Mouse (Mus musculus) gastrocnemius, postnatal 10 days (tissue): ENCODE data around the gene Mef2b. TPM values are rescaled to one million over a fixed set of nuclear protein-coding genes. Genes with fewer than 3 reads are reported as not detected.

ENCODE experiments used
- DNase-seq: peaks from one replicate; pipeline ENCODE4 v3.0.0; 2021; ENCODE audit warnings: mixed read lengths
- long read RNA-seq, 2 experiments: library from polyadenylated mRNA; stranded (forward); transcript quantifications; one replicate each; pipeline ENCODE4 v2.0.0; 2021
- total RNA-seq, 2 experiments: library from RNA; stranded (reverse); gene quantifications; 2 replicates each; pipeline ENCODE4 v1.2.3; 2021

Gene Mef2b
- total RNA-seq, result under 1 TPM; 0.35 to 0.45 TPM
- long read RNA-seq, experiment 1, partial matches to known transcripts, result 0 of 2 reads
- long read RNA-seq, experiment 1, other reads (novel, unspliced or antisense), result 2 of 2 reads
- long read RNA-seq, experiment 2, partial matches to known transcripts, result 0 of 3 reads
- long read RNA-seq, experiment 2, other reads (novel, unspliced or antisense), result 3 of 3 reads

DNA sequence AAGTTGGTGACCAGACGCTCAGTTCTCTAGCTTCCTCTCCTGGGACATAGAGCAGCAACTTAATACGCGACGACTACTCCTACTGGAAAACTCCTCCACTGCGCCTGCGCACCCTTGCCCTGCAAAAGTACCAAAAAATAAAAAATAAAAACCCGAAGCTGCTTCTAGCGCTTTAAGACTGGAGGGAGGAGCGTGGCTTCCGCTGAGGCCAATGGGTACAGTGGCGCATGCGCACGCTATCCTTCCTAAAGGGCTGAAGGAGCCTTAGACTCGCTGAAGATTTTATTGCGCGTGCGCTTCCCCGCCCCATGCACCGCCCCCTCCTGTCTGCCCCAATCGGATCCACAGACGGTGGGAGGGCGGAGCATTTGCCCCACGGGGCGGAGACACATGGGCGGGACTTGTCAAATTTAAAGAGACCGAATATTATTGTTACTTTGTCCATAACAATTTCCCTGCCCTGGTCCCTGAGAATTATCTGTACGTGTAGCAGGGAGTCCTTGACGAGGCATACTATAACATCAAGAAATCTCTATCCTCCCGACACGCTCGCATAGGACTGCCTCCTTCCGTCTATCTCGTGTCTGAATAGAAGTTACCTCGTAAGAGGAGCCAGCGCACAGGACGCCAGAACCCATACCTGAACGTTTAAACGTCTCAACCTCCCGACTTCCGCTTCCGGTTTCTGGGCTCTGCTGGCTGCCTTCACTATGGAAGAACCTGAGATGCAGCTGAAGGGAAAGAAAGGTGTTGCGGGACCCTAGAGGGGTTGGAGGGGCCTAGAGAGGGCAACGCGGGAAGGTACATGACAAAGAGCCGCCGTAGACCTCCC, at the start of gene Mef2b, which contains the start of the genes Rfxank and Borcs8:
TSS of gene Mef2b (plus strand) at position 686 of the 832 bp plus-strand sequence.
TSS of gene Rfxank (minus strand) at position 129 of the 832 bp plus-strand sequence.
TSS of gene Borcs8 (plus strand) at position 474 of the 832 bp plus-strand sequence.
- peak; percentile 98 for DNase-seq

DNA sequence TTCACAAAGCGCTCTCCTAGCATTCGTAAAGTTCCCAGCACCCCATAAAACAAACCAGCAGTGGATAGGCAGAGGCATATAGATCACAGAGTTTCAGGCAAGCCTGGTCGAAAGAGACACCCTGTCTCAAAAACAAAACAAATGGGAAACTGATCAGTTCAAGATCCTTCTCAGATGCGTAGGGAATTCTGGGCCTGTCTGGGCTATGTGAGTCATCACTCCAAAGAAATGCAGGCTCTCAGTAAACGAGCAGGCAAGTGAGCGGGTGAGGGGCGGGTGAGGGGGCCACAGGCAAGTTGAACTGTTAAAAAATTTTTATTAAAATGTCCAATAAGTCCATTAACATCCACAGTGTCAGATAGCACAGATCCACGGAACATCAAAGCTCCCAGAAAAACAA, 46.7 kb upstream of the Mef2b start:
- no peak for DNase-seq

DNA sequence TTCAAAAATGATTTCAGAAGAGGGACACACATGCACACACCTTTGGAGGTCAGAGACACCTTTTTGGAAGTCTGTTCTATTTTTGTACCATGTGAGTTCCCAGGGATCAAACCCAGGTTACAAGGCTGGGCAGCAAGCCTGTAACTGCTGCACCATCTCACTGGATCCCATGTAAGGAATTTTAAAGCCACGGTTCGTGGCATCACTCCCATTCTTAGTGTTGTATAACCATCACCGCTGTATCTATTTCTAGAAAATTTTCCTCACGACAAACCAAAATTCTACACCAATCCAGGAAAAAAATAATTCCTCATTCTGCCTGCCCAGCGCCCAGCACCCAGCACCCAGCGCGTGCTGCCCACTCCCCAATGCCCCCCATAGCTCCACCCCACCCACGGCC, 40.2 kb upstream of the Mef2b start:
- no peak for DNase-seq

DNA sequence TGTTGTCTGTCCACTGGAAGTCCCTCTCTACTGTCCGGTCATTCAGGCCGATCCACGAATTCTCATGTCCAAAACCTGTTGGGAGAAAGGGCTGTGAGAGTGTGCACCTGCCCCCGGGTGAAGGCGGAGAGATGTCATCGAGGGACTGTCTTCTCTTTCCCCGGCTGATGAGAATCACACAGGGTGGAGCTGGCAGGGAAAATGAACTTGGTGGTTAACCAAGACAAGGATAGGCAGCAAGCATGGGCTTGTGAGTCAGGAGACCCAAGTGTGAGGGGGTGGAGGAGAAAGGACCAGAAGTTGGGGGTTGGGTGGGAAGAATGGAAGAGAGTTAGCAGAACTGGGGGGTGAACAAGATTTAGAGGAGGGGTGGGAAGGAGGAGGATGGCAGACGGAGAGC, 39.3 kb upstream of the Mef2b start:
- no peak for DNase-seq

DNA sequence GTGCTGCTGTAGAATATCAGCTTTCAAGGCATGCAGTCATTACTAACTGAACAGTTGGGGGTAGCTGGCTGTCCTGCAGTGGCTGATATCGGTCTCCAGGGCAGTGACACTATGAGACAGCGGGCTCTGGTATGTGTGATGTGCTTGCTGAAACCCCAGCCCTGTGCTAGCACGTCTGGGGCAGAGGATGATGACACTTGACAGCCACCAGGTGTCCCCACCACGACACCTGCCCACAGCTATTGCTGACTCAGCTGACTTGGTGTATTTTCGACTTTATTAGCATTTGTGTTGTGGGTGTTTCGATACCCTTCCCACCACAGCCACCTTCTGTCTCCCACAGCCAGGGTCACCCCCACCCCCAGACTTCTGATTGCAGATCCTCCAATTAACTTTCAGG, 35.0 kb upstream of the Mef2b start:
- peak; percentile 32 for DNase-seq

DNA sequence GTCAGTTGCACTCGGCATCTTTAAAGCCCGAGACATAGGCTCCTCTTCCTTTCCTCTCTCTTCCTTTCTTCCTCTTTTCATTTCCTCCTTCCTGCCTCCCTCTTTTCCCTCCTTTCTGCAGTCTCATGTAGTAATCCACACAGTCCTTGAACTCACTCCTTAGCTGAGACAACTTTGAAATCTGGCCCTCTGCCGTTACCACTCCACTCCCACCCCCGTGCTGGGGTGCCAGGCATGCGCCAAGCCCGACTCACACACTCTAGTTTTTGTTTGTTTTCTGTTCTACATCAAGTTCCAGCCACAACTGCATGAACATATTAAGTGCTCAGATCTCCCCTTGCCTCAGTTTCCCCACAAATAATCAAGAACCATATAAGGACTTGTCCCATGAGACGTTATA, 34.6 kb upstream of the Mef2b start:
- no peak for DNase-seq

DNA sequence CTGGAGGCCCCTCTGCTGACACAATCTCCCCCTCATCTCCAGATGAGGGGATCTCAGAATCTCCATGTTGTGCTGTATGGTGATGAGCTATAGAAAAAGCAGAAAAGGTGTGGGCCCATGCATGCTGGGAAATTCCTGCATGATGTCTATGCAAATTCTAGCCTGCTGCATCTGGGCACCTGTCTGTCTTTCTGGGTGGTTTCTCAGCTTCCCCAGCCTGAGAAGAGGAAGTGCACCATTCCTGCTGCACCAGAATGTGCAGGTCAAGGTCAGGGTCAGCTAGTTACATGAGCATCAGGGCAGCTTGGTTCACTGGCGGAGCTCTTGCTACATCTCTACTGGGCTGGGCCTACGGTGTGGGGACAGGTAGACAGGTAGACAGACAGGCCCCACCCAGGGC, 29.1 kb upstream of the Mef2b start:
- no peak for DNase-seq

DNA sequence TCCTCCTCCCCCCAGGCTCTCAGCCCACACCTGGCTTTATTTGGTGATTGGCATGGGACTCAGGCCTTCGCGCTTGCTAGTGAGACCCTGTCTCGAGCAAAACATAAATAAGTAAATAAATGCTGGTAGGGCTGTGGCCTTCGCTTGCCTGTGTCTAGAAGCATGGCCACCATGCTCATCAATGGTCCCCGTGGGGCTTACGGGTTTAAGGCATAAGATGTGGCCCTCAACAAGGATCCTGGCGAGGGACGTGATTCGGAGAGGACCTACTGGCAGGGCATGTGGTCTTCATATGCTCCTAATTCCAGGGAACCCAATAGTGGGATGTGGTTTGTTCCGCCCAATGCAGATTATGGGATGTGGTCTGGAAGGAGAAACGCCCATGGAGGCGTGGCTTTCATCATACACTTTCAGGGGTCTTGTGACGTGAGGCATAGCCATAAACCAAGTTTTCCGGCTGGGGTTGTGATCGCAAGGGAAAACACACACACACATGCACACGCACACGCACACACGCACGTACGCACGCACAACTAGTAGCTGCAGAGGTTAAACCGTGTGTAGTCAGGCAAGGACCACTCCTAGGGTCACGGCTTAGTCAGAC, 28.2 kb upstream of the Mef2b start:
- no peak for DNase-seq

DNA sequence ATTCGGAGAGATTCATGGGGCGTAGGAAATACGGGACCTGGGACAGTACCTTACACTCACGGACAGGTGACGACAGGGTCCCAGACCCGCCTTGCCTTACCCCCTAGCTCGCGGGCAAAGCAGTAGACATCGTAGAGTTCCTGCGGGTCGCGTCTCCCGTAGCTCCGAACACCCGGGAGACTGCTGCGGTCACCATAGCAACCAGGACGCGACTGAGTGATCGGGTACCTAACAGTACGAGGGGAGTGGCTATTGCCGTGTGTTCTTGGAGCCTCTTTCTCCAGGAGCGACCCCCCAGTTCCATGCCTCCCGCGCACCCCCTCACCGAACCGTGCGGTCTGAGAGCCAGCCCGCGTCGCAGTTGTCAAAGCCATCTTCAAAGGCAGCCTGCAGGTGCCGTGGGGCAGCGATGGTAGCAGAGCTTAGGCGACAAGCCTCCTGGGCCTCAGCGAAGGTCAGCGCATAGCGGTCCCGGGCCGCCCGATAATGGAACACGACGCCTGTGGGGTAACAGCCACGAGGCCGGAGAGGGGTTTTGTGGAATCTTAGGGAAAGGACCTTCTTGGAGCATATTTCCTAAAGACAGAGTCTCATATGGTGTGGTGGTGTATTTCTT, 27.0 kb upstream of the Mef2b start:
- no peak for DNase-seq

DNA sequence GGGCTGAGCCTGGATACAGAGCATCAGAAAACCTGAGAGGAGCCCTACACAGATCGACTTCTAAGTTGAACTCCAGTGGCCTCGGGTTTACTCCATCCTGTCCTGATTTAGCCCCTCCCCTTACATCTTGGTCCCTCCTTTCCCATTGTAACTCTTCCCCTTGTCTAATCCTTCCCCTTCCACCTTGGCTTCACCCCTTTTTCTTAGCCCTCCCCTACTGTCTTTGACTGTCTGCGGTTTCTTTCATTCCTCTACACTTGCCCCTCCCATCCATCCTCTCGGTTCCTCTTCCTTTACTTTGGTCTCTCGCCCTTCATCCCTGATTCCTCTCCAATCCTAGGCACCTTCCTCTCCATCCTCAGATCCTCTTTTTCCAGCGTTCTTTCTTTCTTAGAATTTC, 25.0 kb upstream of the Mef2b start:
- DNase-seq, result no peak

DNA sequence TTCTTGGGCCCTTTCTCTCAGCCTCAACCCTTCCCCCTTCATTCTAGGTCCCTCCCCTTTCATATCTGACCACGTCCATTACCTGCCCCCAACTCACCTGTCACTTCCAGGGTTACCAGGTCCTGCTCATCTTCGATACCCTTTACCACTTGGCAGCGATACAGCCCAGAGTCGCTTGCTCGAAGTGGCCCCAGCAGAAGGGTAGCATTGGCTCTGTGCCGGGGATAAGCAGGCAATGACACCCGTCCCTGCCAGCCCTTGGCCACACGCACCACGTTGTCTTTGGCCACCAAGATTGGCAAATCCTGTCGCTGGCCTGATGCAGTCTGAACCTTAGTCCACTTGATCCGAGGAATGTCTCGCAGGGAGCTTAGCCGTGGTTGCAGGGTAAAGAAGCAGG, 24.6 kb upstream of the Mef2b start:
- no peak for DNase-seq

DNA sequence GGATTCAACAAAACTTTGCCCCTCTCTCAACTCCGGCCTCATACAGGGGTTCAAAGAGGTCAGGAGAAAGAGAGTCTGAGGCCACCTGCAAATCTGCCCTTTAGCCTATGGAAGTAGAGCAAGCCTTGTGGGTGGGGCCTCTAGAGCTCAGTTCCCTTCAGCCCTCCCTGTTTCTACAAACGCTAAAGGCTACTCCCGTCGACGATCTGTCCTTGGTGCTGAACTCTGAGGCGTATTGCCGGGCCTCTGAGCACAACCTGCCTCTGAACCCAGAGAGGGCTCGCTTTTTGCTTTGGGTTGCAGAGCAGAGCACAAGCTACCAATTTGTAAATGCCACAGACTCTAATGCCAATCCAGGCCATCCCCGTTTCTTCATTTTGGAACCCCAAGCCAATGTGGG, 21.9 kb upstream of the Mef2b start:
- DNase-seq, result no peak

DNA sequence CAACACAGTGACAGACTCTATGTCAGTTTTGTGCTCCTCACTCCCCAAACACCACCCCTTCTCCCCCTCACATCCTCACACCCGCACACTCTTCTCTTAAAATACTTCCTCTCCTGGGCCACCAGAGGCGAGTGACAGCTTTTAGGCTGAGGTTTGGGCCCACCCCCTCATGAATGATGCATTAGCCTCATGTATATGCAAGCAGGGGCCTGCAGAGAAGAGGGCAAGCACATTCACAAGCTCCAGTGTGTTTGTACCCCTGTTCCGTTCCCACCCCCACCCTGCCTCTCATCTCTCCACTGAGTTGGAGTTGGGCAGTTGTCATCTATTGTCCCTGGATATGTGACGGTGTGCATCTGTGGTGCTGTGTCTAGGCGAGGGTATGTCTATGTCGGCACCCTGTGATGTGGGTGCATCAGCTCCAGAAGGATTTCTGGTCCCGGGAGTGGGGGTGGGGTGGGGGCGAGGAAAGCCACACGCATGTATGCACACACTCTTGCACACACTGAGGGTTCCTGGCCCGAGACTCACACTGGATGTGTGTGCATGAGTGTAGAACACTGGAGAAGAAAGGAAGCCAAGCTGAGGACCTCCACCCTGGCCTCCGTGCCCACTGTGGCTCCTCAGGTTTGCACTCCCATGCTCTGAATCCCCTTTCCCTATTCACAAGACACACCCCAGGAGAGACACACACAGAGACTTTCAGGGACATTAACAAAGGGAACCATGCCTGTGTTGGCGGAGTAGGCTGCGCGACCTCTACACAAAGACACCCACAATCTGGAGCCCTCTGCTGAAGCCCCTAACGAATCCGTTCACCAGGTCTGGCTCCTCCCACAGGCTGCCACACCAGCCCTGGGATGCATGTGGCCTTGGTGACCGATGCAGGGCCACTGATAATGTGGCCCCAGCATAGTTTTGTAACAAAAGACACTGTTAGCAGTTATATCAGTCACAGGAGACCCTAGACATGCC, 20.5 kb upstream of the Mef2b start:
- no peak for DNase-seq

DNA sequence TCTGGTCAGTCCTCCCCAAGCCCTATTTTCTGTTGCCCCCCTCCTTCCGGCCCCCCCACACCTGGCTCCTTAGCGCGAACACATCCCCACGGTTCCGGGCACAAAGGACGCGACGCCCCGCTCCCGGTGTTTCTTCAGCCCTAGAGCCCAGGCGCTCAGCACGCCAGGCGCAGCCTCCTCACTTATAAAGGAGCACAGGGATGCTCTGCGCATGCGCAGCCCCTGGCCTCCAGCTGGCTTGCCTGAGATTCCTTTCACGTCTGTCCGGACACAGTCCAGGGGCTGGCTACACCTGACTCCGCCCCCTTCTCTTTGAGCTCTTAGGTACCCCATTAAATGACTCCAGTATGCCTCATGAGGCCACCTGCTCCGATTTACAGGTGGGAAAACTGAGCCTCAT, 18.8 kb upstream of the Mef2b start, which contains the start of gene Ncan:
TSS of gene Ncan (minus strand) at position 207 of the 400 bp plus-strand sequence.
- peak; percentile 55 for DNase-seq

DNA sequence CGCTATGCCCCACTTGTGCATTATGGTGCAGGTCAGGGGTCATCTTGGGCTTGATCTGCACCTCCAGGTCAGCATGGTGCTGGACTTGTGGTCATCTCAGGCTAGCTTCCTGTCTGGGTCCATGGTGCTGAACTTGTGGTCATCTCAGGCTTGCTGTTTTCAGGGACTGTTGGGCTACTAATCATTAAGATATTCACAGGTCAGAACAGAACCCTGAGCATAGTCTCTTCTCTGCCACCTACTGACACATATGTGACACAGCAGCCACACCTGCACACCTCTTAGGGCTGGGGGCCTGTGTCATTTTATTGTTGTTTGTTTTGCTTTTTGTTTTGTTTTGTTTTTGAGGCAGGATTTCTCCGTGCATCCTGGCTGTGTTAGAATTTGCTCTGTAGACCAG, 16.6 kb upstream of the Mef2b start:
- DNase-seq, result no peak

DNA sequence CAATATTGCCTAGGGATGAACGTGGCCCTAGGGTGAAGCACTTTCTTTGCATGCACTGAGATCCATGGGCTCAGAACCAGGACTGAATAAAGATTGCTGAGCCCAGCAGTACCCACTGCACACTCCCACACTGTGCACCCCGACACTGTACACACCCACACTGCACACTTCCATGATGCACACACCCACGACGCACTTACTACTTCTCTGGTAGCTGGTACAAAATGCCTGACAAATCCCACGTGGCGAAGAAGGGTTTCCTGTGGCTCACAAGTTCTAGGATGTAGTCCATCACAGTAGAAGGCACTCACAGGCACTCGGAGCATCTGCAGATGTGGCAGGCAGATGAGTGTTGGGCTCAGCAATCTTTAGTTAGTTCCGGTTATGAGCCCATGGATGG, 14.5 kb upstream of the Mef2b start:
- DNase-seq, result no peak

DNA sequence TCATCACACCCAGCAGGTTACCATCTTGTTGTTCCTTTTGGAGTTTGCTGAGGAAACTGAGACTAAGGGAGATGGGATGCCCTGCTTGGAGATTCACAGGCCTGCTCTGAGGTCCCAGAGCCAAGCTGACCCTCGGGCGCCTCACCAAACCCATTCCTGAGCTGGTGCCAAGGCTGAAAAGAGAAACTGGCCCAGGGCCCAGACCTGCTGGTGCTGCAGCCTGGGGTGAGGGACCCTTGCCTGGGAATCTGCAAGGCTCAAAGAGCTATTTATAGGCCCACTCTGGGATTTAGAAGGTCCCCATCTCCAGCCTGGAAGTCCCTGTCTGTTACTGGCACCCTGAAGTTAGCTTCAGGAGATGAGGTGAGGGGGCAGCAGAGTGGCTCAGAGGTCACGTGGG, 11.1 kb upstream of the Mef2b start:
- DNase-seq, result peak; percentile 62

DNA sequence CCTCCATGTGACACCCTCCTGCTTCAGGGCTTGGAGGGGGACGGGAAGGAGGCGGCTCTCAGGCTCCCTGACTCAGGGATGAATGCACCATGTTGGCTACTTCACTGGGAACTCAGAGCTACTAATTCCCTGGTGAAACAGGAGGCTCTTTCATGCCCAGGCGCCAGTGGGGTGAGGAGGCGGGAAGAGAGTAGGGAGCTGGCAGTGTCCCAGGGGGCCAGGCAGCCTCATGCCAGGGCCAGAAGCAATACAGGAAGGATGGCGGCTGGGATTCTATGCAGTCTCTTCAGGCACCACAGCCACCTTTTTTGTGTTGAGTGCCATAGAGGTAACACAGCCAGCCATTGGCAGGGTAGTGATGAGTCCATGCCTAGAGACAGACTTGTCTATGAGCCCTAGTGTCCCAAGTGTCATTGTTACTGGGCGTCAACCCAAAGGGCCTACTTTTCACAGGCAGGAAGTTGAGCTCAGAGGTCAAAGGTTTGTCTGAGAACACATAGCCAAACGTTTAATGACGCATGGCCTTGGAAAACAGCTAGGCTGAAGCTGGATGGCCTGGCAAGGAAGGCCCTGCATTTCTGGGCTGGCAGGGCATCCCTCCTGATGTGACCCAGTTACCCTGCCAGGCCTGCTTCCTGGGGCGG, 10.1 kb upstream of the Mef2b start:
- DNase-seq, result peak; percentile 48

DNA sequence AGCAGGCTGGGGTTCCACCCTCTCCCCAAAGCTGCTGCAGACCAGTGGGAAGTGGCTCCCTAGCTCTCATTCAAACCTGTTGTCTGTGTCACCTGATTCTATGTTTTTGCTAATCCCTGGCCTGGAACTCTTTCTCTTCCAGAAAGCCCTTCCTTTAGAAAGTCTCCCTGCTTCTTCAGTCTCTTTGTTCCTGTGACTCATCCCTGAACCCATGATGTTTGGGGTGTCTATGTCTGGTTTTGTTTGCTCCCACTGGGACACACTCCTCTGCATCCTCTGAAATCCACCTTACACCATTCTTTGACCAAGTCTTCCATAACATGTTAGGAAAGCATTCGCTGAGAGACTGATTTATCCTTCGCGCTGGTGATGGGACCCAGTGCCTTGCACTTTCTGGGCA, 9.4 kb upstream of the Mef2b start:
- DNase-seq, result no peak

DNA sequence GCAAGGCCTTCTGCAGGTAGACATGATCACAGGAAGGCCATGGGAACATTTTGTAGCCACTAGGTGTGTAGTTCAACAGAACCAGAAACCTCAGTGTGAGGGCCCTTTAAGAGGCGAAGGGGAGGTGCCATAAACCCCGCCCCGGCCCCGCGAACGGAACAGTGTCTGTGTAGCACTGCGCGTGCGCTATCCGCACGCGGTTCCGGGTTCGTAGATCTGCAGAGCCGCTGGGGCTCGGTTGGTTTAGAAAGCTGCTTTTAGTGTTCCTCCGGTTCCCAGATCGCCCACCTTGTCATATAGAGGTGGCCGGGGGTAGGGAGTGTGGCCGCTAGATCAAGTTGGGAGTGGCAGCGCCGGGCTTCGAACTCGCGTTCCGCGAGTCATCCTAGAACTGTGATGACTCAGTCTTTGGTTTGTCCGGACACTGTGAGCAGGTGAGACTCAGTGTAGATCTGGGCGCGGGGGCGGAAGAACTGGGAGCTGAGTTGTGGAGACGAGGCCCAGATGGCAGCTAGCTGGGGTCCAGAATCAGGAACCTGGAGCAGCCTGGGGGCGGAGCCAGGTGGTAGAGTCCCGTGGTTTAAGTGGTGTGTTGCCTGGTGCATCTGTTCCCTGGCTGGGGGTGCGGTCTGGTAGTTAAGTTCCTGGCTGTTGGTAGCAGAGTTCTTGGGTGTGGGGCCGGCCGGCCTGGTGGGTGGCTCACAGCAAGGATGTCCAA, 8.2 kb upstream of the Mef2b start, which contains the start of gene Nr2c2ap:
TSS of gene Nr2c2ap (plus strand) at position 168 of the 718 bp plus-strand sequence.
- peak; percentile 83 for DNase-seq
